Mouse (Mus musculus): ENCODE results near the gene Efcab1.
"Not testable (repeated sequence)": the region's sequence is repeated elsewhere in the genome, so short reads cannot be mapped to it uniquely, and the experiment has no call there.

Gene Efcab1

GRCm38 (mm10) chr16:14906393-14907100 lies at the start of gene Efcab1:
Gene Efcab1, plus strand, starts transcription at chr16:14906606.
- DNase-seq, result no peak

DNA sequence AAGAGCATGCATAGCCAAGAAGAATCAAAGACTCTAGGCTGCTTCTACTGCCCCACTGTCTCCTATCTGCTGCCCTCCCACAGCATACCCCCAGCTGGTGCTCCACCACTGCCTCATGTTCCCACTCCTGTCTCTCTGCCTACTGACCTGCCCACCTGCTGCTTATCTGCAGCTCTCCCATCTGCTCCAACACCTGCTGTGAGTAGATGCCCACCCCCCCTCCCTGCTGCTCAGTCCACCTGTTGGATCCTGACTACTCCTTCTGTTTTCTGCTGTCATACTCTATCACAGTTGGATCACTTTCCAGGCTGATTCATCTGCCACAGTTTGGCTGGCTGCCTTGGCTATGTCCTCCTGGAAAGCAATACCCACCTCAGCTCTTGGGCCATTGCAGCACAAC lies 47.0 kb upstream of the Efcab1 start:
- DNase-seq, result no peak

DNA sequence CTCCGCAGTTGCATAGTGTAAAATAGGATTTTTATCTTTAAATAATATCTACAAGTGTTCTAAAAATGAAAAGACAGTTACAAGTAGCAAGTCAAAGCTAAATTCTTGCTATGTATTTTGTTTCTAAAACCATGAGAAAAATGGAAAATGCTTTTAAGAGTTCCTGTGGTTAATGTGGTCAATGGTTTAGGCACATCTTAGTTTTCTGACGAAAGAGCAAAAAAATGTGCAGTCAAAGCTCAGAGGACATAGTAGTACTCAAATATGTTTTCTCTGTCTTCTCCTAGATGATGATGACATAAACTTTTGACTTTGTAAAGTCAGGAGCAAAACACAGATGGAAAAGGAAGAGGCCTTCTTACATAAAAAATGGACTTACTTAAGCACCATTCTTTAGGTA lies 21.5 kb upstream of the Efcab1 start:
- no peak for DNase-seq

DNA sequence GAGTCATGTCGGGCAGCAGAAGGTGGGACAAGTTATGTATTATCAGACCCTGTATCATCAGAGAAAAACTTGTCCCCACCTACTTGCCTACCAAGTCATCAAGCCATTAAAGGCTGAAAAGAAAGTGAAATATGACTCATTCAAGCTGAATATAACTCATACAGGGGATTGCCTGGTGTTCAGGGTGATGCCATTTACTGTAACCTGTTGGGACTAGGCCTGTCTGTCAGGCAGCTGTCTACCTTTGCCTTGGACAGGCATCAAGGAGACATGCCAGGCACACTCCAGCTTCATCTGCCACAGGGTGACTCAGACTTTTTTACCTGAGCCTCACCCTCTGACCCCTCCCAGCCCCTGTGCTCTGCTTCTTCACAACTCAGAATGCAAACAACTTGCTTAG lies 21.0 kb upstream of the Efcab1 start:
- no peak for DNase-seq

DNA sequence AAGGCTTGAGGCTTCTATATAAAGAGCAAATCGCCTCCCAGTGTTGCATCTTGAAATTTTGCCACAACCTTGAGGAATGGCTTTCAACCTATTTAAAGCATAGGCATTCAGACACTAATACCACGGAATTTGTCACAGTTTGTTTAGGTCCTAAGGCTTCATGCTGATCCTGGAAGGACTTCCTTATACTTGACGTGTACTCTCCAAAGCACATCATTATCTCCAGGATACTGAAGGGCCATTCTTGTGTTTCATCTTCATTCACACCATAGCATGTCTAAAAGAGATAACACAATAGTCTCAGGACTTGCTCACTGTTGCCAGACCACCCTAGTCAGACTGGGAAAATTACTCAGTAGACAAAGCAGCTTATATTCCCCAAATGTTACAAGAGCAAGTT lies 13.9 kb upstream of the Efcab1 start:
- no peak for DNase-seq

- no peak for DNase-seq
Measured at GRCm38 (mm10) chr16:14893864-14894263, 12.5 kb upstream of the Efcab1 start.

GRCm38 (mm10) chr16:14894713-14895112 lies 11.7 kb upstream of the Efcab1 start:
- DNase-seq, result no peak

DNA sequence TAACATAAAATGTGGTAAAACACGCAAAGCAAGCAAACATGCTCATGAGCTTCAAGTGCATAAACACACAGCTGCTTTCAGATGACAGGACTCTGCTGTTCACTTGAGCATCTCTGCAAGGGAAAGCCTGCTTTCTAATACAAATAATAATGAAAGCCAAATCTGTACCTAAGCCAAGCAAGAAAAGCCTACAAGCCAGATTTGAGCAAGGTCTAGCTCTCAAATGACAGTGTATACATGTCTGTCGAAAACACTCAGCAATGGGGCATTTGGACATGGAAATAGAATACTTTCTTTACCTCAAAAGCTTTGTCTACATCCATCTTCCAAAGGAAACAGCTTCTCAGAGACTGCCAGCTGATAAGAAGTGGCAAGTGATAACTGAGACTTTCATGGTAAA lies 10.9 kb upstream of the Efcab1 start:
- DNase-seq, result no peak

- DNase-seq, result not testable (repeated sequence)
Measured at GRCm38 (mm10) chr16:14930711-14931110, 24.3 kb downstream of the Efcab1 start.

DNA sequence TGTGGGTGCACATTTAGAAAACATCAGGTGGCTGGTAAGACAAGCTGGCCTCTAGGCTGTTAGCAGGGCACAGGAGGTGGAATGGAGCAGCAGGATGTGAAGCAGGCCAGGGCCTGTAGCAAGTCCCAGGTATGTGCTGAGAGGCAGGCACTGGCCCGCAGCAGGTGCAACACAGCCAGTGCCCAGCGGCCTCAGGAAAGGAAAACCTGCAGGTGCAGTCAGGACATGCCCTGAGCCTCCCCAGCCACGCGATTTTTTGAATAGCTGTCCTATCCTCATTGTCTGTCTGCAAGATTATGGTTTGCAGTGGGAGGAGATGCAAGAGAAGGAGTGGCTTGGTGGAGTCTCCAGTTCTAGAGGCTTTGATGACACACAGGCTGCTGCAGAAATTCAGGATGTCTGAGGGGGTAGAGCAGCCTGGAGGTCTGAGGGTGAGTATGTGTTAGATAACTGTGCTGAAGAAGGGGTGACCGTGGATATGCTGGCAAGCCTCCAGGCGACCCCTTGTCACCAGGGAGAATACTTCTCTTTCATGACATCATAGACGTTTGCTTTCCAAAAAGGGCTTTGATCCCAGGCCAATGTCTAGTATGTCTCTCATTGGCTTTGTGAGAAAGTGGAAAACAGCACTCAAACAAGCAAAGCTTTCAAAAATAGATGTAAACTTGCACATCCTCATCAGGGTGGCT lies 30.2 kb downstream of the Efcab1 start:
- not testable (repeated sequence) for DNase-seq

GRCm38 (mm10) chr16:14939552-14939951 lies 33.1 kb downstream of the Efcab1 start:
- no peak for DNase-seq

DNA sequence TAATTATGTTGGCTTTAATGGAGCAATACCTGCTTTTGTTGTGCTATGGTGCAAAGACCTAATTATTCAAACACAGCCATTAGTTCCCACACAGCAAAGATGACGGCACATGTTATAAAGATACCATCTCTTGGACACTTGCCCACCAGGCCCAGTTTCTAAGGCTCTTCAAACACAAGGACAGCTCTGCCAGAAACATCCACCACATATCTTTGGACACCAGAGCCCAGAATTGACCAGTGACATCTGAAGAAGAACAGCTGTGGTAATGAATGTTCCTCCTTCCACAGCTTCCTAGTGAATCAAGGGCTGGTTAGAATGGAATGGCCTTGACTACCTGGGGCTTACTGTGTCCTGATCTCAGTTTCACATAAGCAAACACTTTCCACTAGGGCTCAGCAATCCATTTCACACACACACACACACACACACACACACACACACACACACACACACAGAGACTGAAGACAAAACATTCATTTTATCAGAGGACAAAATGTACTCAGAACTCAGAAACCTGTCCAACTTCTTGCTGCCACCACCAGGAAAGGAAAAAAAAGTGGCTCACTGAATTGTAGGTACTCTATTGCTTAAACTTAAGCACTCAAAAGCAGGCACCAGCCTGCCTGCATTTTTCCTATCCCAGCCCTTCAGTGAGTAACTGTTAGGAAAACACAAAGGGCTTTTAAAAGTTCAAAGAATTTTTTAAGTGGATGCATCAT lies 33.7 kb downstream of the Efcab1 start:
- no peak for DNase-seq

- DNase-seq, result no peak
Measured at GRCm38 (mm10) chr16:14940898-14941297, 34.5 kb downstream of the Efcab1 start.

GRCm38 (mm10) chr16:14943530-14943929 lies 37.1 kb downstream of the Efcab1 start:
- DNase-seq, result no peak

- DNase-seq, result not testable (repeated sequence)
Measured at GRCm38 (mm10) chr16:14947561-14947960, 41.2 kb downstream of the Efcab1 start.

DNA sequence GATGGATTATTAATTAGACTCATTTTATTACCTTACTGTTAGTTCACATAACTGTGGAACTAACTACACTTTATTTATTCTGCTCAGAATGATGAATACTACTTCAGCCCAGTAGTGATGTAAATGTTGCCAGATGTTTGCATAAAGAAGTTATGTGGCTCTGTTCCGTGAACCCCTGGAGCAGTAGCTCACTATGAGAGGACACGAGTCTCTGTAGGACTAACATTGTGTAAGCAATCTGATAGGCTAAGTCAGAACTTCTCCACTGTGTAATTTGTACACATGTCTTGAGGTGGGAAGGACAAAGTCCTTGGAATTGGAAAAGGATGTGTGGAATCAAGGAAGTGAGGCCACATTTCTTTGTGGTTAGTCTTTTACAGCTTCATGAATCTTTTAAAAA lies 45.5 kb downstream of the Efcab1 start:
- no peak for DNase-seq

- no peak for DNase-seq
Measured at GRCm38 (mm10) chr16:14959743-14960142, 53.3 kb downstream of the Efcab1 start.

GRCm38 (mm10) chr16:14973696-14974095 lies 67.3 kb downstream of the Efcab1 start:
- DNase-seq, result no peak

GRCm38 (mm10) chr16:14979228-14979627 lies 72.8 kb downstream of the Efcab1 start:
- no peak for DNase-seq

- no peak for DNase-seq
Measured at GRCm38 (mm10) chr16:14989614-14990268, 83.3 kb downstream of the Efcab1 start.

DNA sequence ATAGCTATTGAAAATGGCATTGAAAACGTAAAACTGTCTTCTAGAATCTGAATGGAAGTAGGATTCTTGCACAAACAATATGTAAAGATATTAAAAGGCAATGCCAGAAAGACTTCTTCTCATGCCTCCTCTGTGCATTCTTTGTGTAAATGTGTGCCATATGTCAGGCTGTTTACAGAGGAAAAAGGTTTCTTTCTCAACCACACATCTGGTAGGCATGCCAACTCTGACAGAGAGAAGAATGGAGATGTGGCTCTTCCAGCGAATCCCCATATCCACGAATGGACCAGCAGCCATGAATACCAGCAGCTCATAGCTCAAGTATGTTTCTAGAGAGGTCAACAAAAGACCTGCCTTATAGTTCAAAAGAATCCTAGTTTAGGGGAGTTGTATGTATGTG lies 84.6 kb downstream of the Efcab1 start:
- no peak for DNase-seq

DNA sequence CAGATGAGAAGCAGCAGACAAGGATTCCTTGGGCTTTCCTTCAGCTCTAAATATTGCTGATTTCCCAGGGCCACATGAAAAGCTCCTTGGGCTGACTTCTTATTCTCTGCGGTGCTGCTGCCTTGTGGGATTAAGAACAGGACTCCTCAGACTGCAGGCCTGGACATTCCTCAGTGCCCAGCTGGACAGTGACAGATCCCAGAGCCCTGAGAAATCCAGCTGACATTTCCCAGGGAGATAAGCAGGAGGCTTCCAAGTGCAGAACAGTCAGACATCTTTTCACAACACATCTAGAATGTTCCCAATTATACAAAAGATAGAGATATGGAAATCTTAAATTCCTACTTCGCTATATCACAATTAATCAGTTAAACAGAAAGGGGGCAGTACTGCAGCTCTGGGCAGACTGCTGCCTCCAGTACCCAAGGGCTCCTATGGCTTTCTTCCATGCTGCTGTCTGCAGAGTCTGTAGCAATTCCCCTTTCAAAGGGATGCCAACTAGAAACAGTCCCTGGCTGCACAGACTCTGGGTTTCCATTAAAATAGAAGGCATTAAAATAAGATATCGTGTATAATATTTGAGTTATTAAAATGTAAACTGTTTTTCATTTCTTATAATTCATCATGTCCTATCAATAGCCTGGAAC lies 86.2 kb downstream of the Efcab1 start:
- DNase-seq, result no peak

GRCm38 (mm10) chr16:15014724-15015123 lies 108.3 kb downstream of the Efcab1 start:
- DNase-seq, result no peak
